In the genomic region with DNA sequence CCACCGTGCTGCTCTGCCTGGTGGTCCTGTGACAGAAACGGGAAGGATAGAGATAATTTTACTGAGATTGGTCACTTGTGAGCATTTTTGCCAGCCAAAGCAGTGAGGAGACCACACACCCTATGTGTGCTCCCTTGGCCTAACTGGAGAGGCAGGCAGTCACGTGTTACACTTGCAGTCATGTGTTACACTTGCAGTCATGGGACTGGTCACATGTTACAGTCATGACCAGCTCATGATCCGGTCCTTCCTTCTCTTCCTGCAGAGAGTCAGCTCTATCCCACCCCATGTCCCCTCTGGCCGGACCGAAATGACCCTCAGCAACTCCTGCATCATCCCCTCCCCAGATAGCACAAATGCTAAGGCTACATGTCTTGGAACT, we compare ENCODE assay signal across 1 mouse cellular context.
TF ChIP-seq lines count a peak whose summit lies in the region.

No protein-coding gene starts in this region.

TF ChIP-seq in CH12.LX, 34 proteins besides CTCF, POLR2A, EP300 and RAD21:
- TF ChIP-seq ZNF384 (IDR thresholded peaks at IDR 0.05; ENCODE audit: low read depth, low read length) (no peak), TBP (conservative IDR thresholded peaks at IDR 0.05; ENCODE audit: low read depth, low read length) (no peak), USF1 (IDR thresholded peaks at IDR 0.05; ENCODE audit: low read depth, low read length) (peak; percentile 59), JUN (IDR thresholded peaks at IDR 0.05; ENCODE audit: insufficient read depth, low read depth, low read length) (no peak), USF2 (conservative IDR thresholded peaks at IDR 0.05; ENCODE audit: low read depth, low read length) (peak; percentile 80), BHLHE40 (IDR thresholded peaks at IDR 0.05; ENCODE audit: low read depth, low read length) (peak; percentile 64), IRF4 (IDR thresholded peaks at IDR 0.05; ENCODE audit: low read depth, low read length) (no peak), SMC3 (IDR thresholded peaks at IDR 0.05; ENCODE audit: low read depth, low read length) (no peak), CHD2 (IDR thresholded peaks at IDR 0.05; ENCODE audit: low read length) (no peak), MEF2A (IDR thresholded peaks at IDR 0.05; ENCODE audit: borderline replicate concordance, low read depth, low read length) (no peak), KAT2A (IDR thresholded peaks at IDR 0.05; ENCODE audit: insufficient replicate concordance, low read length) (no peak), NELFE (IDR thresholded peaks at IDR 0.05; ENCODE audit: low read depth, low read length) (no peak), ZKSCAN1 (IDR thresholded peaks at IDR 0.05; ENCODE audit: borderline replicate concordance, low read depth, low read length) (no peak)
